Mouse (Mus musculus) embryonic facial prominence, embryonic 12.5 days (tissue): Measurements from ENCODE around the gene Sphk1. TPM values are rescaled to one million over a fixed set of nuclear protein-coding genes. Genes with fewer than 3 reads are reported as not detected.
A peak's percentile ranks its signal among the peaks of the same experiment; 100 is the strongest.

Source experiments
- ATAC-seq: fragments of 200-750 bp; cut with Nextera tagmentation; 2 replicates; pipeline ENCODE4 v1.8.0; 2017; ENCODE audit not compliant: insufficient number of reproducible peaks, insufficient read depth, low FRiP score, low TSS enrichment
- H3K27ac ChIP-seq: fragments of 300-500 bp; sonication (generic); 2 replicates; pipeline ENCODE4 v1.5.1; 2016; ENCODE audit warnings: mild to moderate bottlenecking
- H3K27me3 ChIP-seq: fragments of 300-500 bp; sonication (generic); 2 replicates; pipeline ENCODE4 v1.6.1; 2016; ENCODE audit warnings: mild to moderate bottlenecking, moderate library complexity
- H3K36me3 ChIP-seq: fragments of 300-500 bp; sonication (generic); 2 replicates; pipeline ENCODE4 v1.6.1; 2016; ENCODE audit warnings: mild to moderate bottlenecking
- H3K4me1 ChIP-seq: fragments of 300-500 bp; sonication (generic); 2 replicates; pipeline ENCODE4 v1.6.1; 2016
- H3K4me2 ChIP-seq: fragments of 300-500 bp; sonication (generic); replicated peaks from 2 replicates; pipeline ENCODE4 v1.6.1; 2016; ENCODE audit warnings: mild to moderate bottlenecking, moderate library complexity
- H3K4me3 ChIP-seq: fragments of 300-500 bp; sonication (generic); 2 replicates; pipeline ENCODE4 v1.5.1; 2016; ENCODE audit warnings: mild to moderate bottlenecking
- H3K9ac ChIP-seq: fragments of 300-500 bp; sonication (generic); 2 replicates; pipeline ENCODE4 v1.6.1; 2016; ENCODE audit warnings: mild to moderate bottlenecking, moderate library complexity
- H3K9me3 ChIP-seq: fragments of 300-500 bp; sonication (generic); 2 replicates; pipeline ENCODE4 v1.6.1; 2016; ENCODE audit warnings: mild to moderate bottlenecking, moderate library complexity
- WGBS: fragments of 180-500 bp; shearing (Covaris S2); methylation state at CpG from one replicate; pipeline ENCODE4 v1.1.7; 2016; 5-methylcytosine and 5-hydroxymethylcytosine counted together
- polyA plus RNA-seq: library from polyadenylated mRNA; unstranded; fragments of >200 nt; fragmentation: Nextera tagmentation; extraction: Ambion mirVana; gene quantifications from 2 replicates; pipeline ENCODE4 v1.2.1, GENCODE M21; 2016

Gene Sphk1
- polyA plus RNA-seq, 1 experiment from 2014 or later = 6.9 TPM

- Histone ChIP-seq H3K4me1 (peaks cover 42% of the 10 kb centered on the region), H3K4me2 (no peak overlapping the region), H3K36me3 (no peaks in the 10 kb centered on the region), H3K27me3 (no peaks in the 10 kb centered on the region), H3K9me3 (no peaks in the 10 kb centered on the region), H3K4me3 (no peak overlapping the region), H3K9ac (no peak overlapping the region), H3K27ac (no peak overlapping the region)
- ATAC-seq = no peak
- 84% methylated on average over 19 of the region's 19 CpGs for WGBS
Measured at GRCm38 (mm10) chr11:116571767-116572679, 41.3 kb downstream of the Sphk1 start.

GRCm38 (mm10) chr11:116572756-116573543 lies 42.2 kb downstream of the Sphk1 start:
- H3K4me3 ChIP-seq = no peak overlapping the region
- WGBS = 43% methylated on average over 12 of the region's 12 CpGs
- H3K4me2 ChIP-seq = no peak overlapping the region
- no peaks in the 10 kb centered on the region for H3K27me3 ChIP-seq
- H3K4me1 ChIP-seq = peaks cover 42% of the 10 kb centered on the region
- H3K27ac ChIP-seq = 0 out of 2 replicates have a peak overlapping the region, but pooled peaks have one; percentile 7
- H3K9ac ChIP-seq = 0 out of 2 replicates have a peak overlapping the region, but pooled peaks have one; percentile 2
- no peaks in the 10 kb centered on the region for H3K9me3 ChIP-seq
- no peak for ATAC-seq
- no peaks in the 10 kb centered on the region for H3K36me3 ChIP-seq

DNA sequence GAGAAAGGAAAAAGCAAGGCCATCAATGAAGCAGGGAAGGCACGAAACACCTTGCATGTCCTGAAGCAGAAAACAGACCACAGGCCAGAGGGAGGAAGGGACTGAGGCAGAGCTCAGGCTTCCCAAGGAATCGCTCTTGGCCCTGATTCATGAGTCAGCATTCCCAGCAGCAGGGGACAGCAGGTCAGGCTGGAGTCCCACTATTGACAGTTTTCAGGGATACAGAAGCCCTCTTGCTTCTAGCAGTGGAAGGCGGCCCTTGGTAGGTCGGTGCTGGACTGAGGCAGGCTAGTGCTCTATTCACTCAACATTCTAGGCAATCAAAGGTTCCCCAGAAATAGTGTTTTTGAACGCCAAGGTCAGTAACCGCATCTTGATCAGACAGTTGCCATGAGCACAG lies 43.8 kb downstream of the Sphk1 start:
- no peaks in the 10 kb centered on the region for H3K27me3 ChIP-seq
- no peak overlapping the region for H3K27ac ChIP-seq
- H3K36me3 ChIP-seq = no peaks in the 10 kb centered on the region
- no peak overlapping the region for H3K4me2 ChIP-seq
- H3K4me1 ChIP-seq = peaks cover 47% of the 10 kb centered on the region
- WGBS = 55% methylated on average over 6 of the region's 6 CpGs
- no peak overlapping the region for H3K4me3 ChIP-seq
- no peak for ATAC-seq
- H3K9ac ChIP-seq = no peak overlapping the region
- no peaks in the 10 kb centered on the region for H3K9me3 ChIP-seq

GRCm38 (mm10) chr11:116574982-116575381 lies 44.3 kb downstream of the Sphk1 start:
- ATAC-seq = no peak
- Histone ChIP-seq H3K4me3 (no peak overlapping the region), H3K9me3 (no peaks in the 10 kb centered on the region), H3K36me3 (no peaks in the 10 kb centered on the region), H3K4me2 (no peak overlapping the region), H3K4me1 (peaks cover 51% of the 10 kb centered on the region), H3K27ac (no peak overlapping the region), H3K9ac (no peak overlapping the region), H3K27me3 (no peaks in the 10 kb centered on the region)
- WGBS = 66% methylated on average over 6 of the region's 6 CpGs

- Histone ChIP-seq H3K4me1 (peaks cover 55% of the 10 kb centered on the region), H3K9me3 (no peaks in the 10 kb centered on the region), H3K4me2 (no peak overlapping the region), H3K27ac (no peak overlapping the region), H3K9ac (no peak overlapping the region), H3K36me3 (no peaks in the 10 kb centered on the region), H3K4me3 (no peak overlapping the region), H3K27me3 (no peaks in the 10 kb centered on the region)
- WGBS = 83% methylated on average over 2 of the region's 2 CpGs
- no peak for ATAC-seq
Measured at GRCm38 (mm10) chr11:116575396-116575795, 44.7 kb downstream of the Sphk1 start.

DNA sequence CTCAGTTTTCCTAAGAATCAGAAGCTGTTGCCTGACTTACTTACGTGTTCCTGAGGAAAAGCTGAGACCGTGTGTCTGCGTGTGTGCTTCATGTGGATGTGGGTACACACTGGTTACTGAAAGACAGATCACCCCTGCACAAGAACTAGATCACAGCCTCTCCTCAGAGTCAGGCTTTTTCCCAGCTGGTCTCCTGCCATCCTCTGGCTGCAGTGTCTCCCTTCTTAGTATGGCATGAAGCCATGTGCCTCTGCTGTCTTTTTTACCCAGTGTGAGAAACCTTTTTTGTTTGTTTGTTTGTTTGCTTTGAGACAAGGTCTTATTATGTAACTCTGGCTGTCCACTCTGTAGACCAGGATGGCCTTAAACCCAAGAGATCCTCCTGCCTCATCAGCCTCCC lies 48.6 kb downstream of the Sphk1 start:
- no peak overlapping the region for H3K9ac ChIP-seq
- no peak overlapping the region for H3K4me3 ChIP-seq
- peaks cover 38% of the 10 kb centered on the region for H3K4me1 ChIP-seq

DNA sequence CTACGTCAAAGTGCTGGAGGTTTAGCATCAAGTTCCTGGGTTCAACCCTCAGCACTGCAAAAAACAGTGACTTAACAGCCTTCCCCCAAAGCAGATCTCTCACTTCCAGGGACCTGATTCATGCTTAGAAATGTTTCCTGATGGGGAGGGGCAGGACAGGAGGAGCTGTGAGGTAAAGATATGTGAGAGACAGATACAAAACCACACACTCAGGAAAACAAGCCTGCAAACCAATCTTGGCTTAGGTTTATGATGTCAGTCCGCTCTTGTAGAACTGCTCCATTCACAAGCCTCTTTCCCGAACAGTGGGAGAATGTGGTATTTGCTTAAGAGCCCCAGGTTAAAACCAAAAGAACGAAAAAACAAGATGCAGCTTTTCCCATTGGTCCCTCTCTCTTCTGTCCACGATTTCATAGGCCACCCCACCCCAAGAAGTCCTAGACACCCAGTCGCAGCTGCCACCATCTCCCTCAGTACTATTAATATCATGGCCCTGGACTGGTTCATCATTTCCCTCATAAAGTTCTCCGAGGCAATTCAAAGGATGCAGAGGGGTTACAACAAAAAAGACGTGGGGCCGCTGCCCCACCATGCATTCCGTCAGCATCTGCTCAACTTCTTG lies 49.4 kb downstream of the Sphk1 start:
- peaks cover 29% of the 10 kb centered on the region for H3K4me1 ChIP-seq
- H3K4me3 ChIP-seq = peak overlapping the region; percentile 98
- peak overlapping the region; percentile 79 for H3K4me2 ChIP-seq
- H3K27me3 ChIP-seq = no peaks in the 10 kb centered on the region
- peak overlapping the region; percentile 94 for H3K9ac ChIP-seq
- H3K27ac ChIP-seq = peak overlapping the region; percentile 88; the same call in 1 of the 2 replicates
- ATAC-seq = no peak
- WGBS = 19% methylated on average over 10 of the region's 10 CpGs
- H3K36me3 ChIP-seq = no peaks in the 10 kb centered on the region
- no peaks in the 10 kb centered on the region for H3K9me3 ChIP-seq

More for the DNA sequence above, 48.6 kb downstream of the Sphk1 start:
- no peaks in the 10 kb centered on the region for H3K36me3 ChIP-seq
- H3K9me3 ChIP-seq = no peaks in the 10 kb centered on the region
- no peak overlapping the region for H3K4me2 ChIP-seq
- no peak overlapping the region for H3K27ac ChIP-seq
- H3K27me3 ChIP-seq = no peaks in the 10 kb centered on the region
- ATAC-seq = no peak
- 91% methylated on average over 3 of the region's 3 CpGs for WGBS

- peak overlapping the region; percentile 98 for H3K4me3 ChIP-seq
- peak; percentile 75 for ATAC-seq
- no peaks in the 10 kb centered on the region for H3K36me3 ChIP-seq
- H3K9me3 ChIP-seq = no peaks in the 10 kb centered on the region
- H3K4me1 ChIP-seq = peaks cover 25% of the 10 kb centered on the region
- no peaks in the 10 kb centered on the region for H3K27me3 ChIP-seq
- H3K4me2 ChIP-seq = peak overlapping the region; percentile 79
- H3K27ac ChIP-seq = peak overlapping the region; percentile 88
- WGBS = 1% methylated on average over 83 of the region's 91 CpGs
- peak overlapping the region; percentile 94 for H3K9ac ChIP-seq
Measured at GRCm38 (mm10) chr11:116580711-116581375, 50.1 kb downstream of the Sphk1 start.

DNA sequence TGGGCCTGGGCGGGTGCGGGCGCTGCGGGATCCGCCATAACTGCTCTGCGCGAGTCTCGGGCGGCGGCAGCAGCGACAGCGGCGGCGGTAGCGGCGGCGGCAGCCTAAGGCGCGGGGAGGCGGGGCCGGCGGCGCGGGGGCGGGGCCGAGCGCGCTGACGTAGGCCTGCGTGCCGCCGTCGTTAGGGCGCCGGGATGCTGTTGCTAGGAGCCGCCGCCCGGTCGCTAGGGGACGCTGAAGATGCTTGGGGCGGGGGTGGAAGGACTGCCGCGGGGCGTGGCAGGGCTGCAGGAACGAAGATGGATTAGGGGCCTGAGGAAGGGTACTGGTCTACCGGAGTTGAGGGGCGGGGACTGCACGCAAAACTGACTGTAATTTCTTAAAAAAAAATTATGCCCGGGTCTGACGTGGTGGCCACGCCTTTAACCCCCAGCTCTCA lies 50.7 kb downstream of the Sphk1 start, which contains the start of gene Ube2o:
TSS of gene Ube2o (minus strand) at position 72 of the 439 bp plus-strand sequence.
- H3K9ac ChIP-seq = peak within 1 kb of the TSS; percentile 94
- H3K4me2 ChIP-seq = peak within 1 kb of the TSS; percentile 79
- H3K4me3 ChIP-seq = peak within 1 kb of the TSS; percentile 98
- H3K27me3 ChIP-seq = no peaks in the 10 kb centered on the region
- H3K36me3 ChIP-seq = no peaks in the 10 kb centered on the region
- H3K9me3 ChIP-seq = no peaks in the 10 kb centered on the region
- H3K27ac ChIP-seq = peak within 1 kb of the TSS; percentile 88
- WGBS = 1% methylated on average over 42 of the region's 51 CpGs
- peak; percentile 69 for ATAC-seq
- peaks cover 23% of the 10 kb centered on the region for H3K4me1 ChIP-seq

- no peak for ATAC-seq
- Histone ChIP-seq H3K9me3 (no peaks in the 10 kb centered on the region), H3K27ac (no peak overlapping the region), H3K4me2 (no peak overlapping the region), H3K9ac (no peak overlapping the region), H3K36me3 (no peaks in the 10 kb centered on the region), H3K4me3 (no peak overlapping the region), H3K27me3 (0 out of 2 replicates have a peak, but pooled peaks cover 8% of the 10 kb centered on the region), H3K4me1 (peaks cover 11% of the 10 kb centered on the region; the same call in 1 of the 2 replicates)
- 62% methylated on average over 6 of the region's 6 CpGs for WGBS
Measured at GRCm38 (mm10) chr11:116585682-116586081, 55.0 kb downstream of the Sphk1 start.
